Mouse (Mus musculus) bone marrow macrophage, adult 2 months (primary cell): ENCODE measurements at regions not wholly inside any gene's neighbourhood (a gene's known extent, or its start where the extent isn't known, plus 50 kb on each side); places are given as distances from the start of the nearest gene placed in this dataset.
A peak's percentile ranks its signal among the peaks of the same experiment; 100 is the strongest.

Experiments
- H3K27ac ChIP-seq: 2 replicates; pipeline ENCODE4 v1.5.1; 2012; ENCODE audit warnings: low read depth, low read length; ENCODE audit not compliant: insufficient read depth
- H3K4me1 ChIP-seq: 2 replicates; pipeline ENCODE4 v1.6.1; 2012; ENCODE audit warnings: low read length; ENCODE audit not compliant: control insufficient read depth, insufficient read depth
- H3K4me3 ChIP-seq: 2 replicates; pipeline ENCODE4 v1.5.1; 2012; ENCODE audit warnings: mild to moderate bottlenecking, low read length, moderate library complexity; ENCODE audit not compliant: insufficient read depth
- CTCF ChIP-seq: IDR thresholded peaks from 2 replicates; pipeline ENCODE4 v1.5.1; 2012; ENCODE audit warnings: low read depth, mild to moderate bottlenecking, low read length, moderate library complexity
- POLR2A ChIP-seq: IDR thresholded peaks from 2 replicates; pipeline ENCODE4 v1.6.1; 2012; ENCODE audit warnings: mild to moderate bottlenecking, low read depth, low read length, borderline replicate concordance

DNA sequence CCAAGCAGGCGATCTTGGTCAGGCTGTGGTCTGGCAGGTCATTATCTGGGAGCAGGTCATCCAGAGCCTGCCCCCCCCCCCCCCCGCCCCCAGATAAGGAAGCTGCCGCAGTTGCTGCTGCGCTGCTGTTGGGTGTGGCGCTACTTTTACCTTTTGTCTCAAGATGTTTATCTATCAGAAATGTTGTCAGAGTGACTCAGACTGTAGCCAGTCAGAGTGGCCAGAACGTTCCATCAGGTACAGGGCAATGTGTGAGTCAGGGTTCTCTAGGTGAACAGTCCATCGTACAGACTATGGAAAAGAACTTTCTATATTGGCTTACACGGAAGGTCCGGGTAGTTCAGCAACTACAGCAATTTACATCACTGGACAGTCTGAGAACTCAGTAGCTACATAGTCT lies 1149.9 kb upstream of the Gulo start:
- no peaks in the 10 kb centered on the region for H3K4me1 ChIP-seq
- TF ChIP-seq CTCF: no peak
- no peak for TF ChIP-seq POLR2A
- H3K4me3 ChIP-seq: no peak overlapping the region
- H3K27ac ChIP-seq: no peak overlapping the region

- TF ChIP-seq CTCF: no peak
- TF ChIP-seq POLR2A: no peak
- Histone ChIP-seq H3K4me1 (no peaks in the 10 kb centered on the region), H3K4me3 (no peak overlapping the region), H3K27ac (no peak overlapping the region)
These were observed 1147.4 kb upstream of the Gulo start for GRCm38 (mm10) chr14:67156366-67156765.

GRCm38 (mm10) chr14:67153621-67154020 lies 1144.6 kb upstream of the Gulo start:
- no peak overlapping the region for H3K27ac ChIP-seq
- H3K4me3 ChIP-seq: no peak overlapping the region
- no peaks in the 10 kb centered on the region for H3K4me1 ChIP-seq
- TF ChIP-seq CTCF (no peak), POLR2A (no peak)

- H3K27ac ChIP-seq: no peak overlapping the region
- 0 out of 2 replicates have a peak, but pooled peaks have one; percentile 19 for TF ChIP-seq CTCF
- TF ChIP-seq POLR2A: no peak
- H3K4me1 ChIP-seq: no peaks in the 10 kb centered on the region
- no peak overlapping the region for H3K4me3 ChIP-seq
These were observed 1141.0 kb upstream of the Gulo start for GRCm38 (mm10) chr14:67149961-67150471.

GRCm38 (mm10) chr14:67149091-67149490 lies 1140.1 kb upstream of the Gulo start:
- no peaks in the 10 kb centered on the region for H3K4me1 ChIP-seq

DNA sequence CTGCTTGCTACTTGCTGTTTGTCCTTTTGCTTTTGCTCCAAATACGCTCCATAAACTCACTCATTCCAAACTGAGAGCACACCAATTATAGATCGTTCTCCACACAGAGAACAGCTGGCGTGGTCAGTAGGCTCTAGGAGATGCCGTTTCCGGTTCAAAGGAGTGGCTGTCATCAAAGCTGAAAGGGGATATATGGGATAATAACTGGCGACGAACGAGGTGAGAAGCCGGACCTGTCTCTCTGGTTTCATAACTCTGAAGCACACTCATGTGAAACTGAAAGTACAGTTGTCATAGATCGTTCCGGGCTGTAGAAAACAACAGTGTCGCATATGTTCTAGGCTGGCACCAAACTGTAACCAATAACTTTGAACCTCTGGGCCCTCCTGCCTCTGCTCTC lies 1137.6 kb upstream of the Gulo start:
- H3K27ac ChIP-seq: no peak overlapping the region
- H3K4me1 ChIP-seq: no peaks in the 10 kb centered on the region
- TF ChIP-seq CTCF (no peak), POLR2A (no peak)
- H3K4me3 ChIP-seq: no peak overlapping the region

More at GRCm38 (mm10) chr14:67149091-67149490, 1140.1 kb upstream of the Gulo start:
- Histone ChIP-seq H3K4me3 (no peak overlapping the region), H3K27ac (no peak overlapping the region)
- TF ChIP-seq CTCF (no peak), POLR2A (no peak)

DNA sequence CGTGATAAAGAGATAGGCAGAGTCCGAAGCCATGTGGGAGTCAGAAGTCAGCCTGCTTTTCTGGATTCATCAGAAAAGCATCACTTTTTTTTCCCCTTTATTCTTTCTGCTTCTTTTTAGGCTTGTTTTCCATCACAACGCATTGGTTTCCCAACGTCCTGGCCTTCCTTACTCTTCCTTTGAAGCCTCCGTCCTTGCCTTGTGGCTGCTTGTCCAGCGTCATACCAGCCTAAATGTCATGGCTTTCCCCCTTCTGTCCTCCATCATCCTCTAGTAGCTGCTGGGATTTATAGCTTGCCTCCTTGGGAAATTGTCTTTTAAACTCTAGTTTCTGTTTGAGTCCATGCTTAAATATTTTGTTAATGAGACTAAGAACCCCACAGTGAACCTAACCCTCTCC lies 1136.0 kb upstream of the Gulo start:
- TF ChIP-seq CTCF (no peak), POLR2A (no peak)
- Histone ChIP-seq H3K4me3 (no peak overlapping the region), H3K4me1 (no peaks in the 10 kb centered on the region), H3K27ac (no peak overlapping the region)

DNA sequence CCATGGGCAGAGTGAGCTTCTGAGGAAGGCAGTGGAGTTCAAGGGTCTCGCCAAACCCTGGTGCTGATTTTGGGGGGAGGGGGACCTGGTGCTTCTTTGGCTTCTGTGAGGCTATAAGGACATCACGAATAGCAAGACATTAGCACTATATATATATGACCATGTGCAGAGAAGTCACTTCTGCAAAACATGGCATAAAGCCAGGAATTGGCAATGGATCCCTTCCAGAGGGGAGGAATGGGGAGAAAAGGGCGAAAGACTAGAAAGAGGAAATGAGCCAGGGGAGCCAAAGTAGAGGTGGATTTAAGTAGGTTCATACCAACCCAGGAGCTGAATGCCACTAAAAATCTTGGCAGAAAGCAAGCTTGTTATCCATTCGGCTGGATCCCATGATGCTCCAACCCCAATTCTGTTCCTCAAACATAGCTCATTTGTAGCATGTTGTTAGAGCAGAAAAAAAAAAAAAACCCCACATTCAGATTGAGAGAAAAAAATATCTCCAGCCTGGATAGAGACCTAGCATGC lies 1135.5 kb upstream of the Gulo start:
- H3K27ac ChIP-seq: no peak overlapping the region
- H3K4me3 ChIP-seq: no peak overlapping the region
- H3K4me1 ChIP-seq: no peaks in the 10 kb centered on the region
- TF ChIP-seq CTCF: no peak
- no peak for TF ChIP-seq POLR2A

DNA sequence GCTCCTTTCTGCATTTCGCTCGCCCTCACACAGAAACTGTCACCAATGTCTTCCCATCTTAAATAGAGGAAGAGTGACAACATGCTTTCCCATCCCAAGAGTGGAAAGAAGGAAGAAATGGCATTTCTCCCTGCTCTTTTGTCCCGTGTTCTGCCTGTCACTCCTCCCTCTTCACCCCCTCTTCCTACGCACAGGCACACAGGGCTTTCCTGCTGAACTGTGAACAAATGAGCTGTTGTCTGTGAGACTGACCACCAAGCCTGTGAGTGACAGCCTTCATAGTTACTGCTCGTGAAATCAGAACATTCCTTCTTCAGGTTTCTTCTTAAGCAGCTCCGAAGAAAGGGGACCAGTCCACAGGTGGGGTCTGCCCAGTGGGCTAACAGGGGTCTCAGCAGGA lies 1134.8 kb upstream of the Gulo start:
- TF ChIP-seq POLR2A: no peak
- TF ChIP-seq CTCF: no peak
- H3K27ac ChIP-seq: no peak overlapping the region

GRCm38 (mm10) chr14:67142556-67143250 lies 1133.7 kb upstream of the Gulo start:
- TF ChIP-seq CTCF (no peak), POLR2A (no peak)
- H3K27ac ChIP-seq: no peak overlapping the region
- no peak overlapping the region for H3K4me3 ChIP-seq
- no peaks in the 10 kb centered on the region for H3K4me1 ChIP-seq

More for the DNA sequence above, 1134.8 kb upstream of the Gulo start:
- H3K4me3 ChIP-seq: no peak overlapping the region
- no peaks in the 10 kb centered on the region for H3K4me1 ChIP-seq
